In the genomic region with DNA sequence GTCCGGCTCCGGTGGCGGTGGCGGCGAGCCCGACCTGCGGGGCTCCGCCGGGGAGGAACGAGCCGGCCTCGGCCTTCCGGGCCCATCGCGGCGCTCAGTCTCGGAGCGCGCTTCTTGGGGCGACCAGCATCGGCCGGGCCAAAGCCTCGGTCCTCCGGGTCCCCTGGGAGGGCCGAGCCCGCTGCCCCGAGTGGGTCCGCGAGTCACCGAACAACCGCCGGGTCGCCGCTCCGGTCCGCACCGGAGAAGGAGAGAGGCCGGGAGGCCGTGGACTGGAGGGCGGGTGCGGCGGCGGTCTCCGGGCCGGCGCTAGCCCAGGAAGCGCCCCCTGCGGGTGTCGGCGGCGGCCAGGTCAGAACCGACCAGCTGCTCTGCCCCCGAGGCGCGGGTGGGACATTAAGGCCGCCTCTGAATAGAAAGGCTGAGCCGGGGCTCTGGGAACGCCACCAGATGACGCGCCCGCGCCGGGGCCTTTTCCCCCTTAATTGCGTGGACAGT, we compare ENCODE assay signal across 7 mouse cellular contexts. TPM values are rescaled to one million over a fixed set of nuclear protein-coding genes. Genes with fewer than 3 reads are reported as not detected.
A peak's percentile ranks its signal among the peaks of the same experiment; 100 is the strongest.
DNase-seq lines count a peak whose midpoint lies in the region; ATAC-seq lines count a peak whose summit lies in the region.

No protein-coding gene starts in this region.

- ATAC-seq in embryonic facial prominence, embryonic 13.5 days (ENCODE audit: insufficient number of reproducible peaks, insufficient read depth, low FRiP score, low TSS enrichment, low read depth), result no peak; the same call in 1 of the 2 replicates
- ATAC-seq in hindbrain, embryonic 14.5 days (ENCODE audit: low FRiP score), result peak; percentile 53
- no peak for ATAC-seq in liver, embryonic 16.5 days (ENCODE audit: low read depth)

- H3K9ac ChIP-seq in embryonic facial prominence, embryonic 13.5 days, result peak overlapping the region; percentile 44; the same call in 1 of the 2 replicates
- peak overlapping the region; percentile 46 for H3K9ac ChIP-seq in hindbrain, embryonic 14.5 days
- H3K9ac ChIP-seq in liver, embryonic 16.5 days (ENCODE audit: low read depth, low read length), result no peak overlapping the region

- H3K36me3 ChIP-seq in embryonic facial prominence, embryonic 13.5 days, result no peaks in the 10 kb centered on the region
- H3K36me3 ChIP-seq in hindbrain, embryonic 14.5 days (replicated peaks; ENCODE audit: control insufficient read depth, insufficient read depth), result no peaks in the 10 kb centered on the region
- H3K36me3 ChIP-seq in liver, embryonic 16.5 days (ENCODE audit: control insufficient read depth, insufficient read depth), result no peaks in the 10 kb centered on the region

- H3K4me1 ChIP-seq in embryonic facial prominence, embryonic 13.5 days, result peaks cover 9% of the 10 kb centered on the region
- H3K4me1 ChIP-seq in hindbrain, embryonic 14.5 days (replicated peaks; ENCODE audit: control insufficient read depth, insufficient read depth, low read length), result 0 out of 2 replicates have a peak, but pooled peaks cover 4% of the 10 kb centered on the region
- H3K4me1 ChIP-seq in liver, embryonic 16.5 days (ENCODE audit: control insufficient read depth, low read depth, low read length), result no peaks in the 10 kb centered on the region

- H3K4me2 ChIP-seq in embryonic facial prominence, embryonic 13.5 days, result peak overlapping the region; percentile 73
- peak overlapping the region; percentile 72 for H3K4me2 ChIP-seq in hindbrain, embryonic 14.5 days (replicated peaks)
- H3K4me2 ChIP-seq in liver, embryonic 16.5 days (ENCODE audit: low read depth, low read length), result peak overlapping the region; percentile 64

- no peak overlapping the region for H3K27ac ChIP-seq in embryonic facial prominence, embryonic 13.5 days
- H3K27ac ChIP-seq in hindbrain, embryonic 14.5 days, result peak overlapping the region; percentile 62
- H3K27ac ChIP-seq in liver, embryonic 16.5 days (ENCODE audit: low read length), result no peak overlapping the region

- H3K27me3 ChIP-seq in embryonic facial prominence, embryonic 13.5 days, result peaks cover 95% of the 10 kb centered on the region
- H3K27me3 ChIP-seq in hindbrain, embryonic 14.5 days (ENCODE audit: control insufficient read depth, insufficient read depth, low read length), result peaks cover 93% of the 10 kb centered on the region
- H3K27me3 ChIP-seq in liver, embryonic 16.5 days (ENCODE audit: control insufficient read depth, insufficient read depth, low read depth, low read length), result peaks cover 90% of the 10 kb centered on the region

- peak overlapping the region; percentile 46 for H3K4me3 ChIP-seq in embryonic facial prominence, embryonic 13.5 days
- peak overlapping the region; percentile 43 for H3K4me3 ChIP-seq in hindbrain, embryonic 14.5 days (replicated peaks; ENCODE audit: low read length)
- H3K4me3 ChIP-seq in liver, embryonic 16.5 days (ENCODE audit: low read depth, low read length), result peak overlapping the region; percentile 49

- H3K9me3 ChIP-seq in embryonic facial prominence, embryonic 13.5 days, result no peaks in the 10 kb centered on the region
- H3K9me3 ChIP-seq in hindbrain, embryonic 14.5 days (ENCODE audit: control insufficient read depth, low read length), result no peaks in the 10 kb centered on the region
- H3K9me3 ChIP-seq in liver, embryonic 16.5 days (replicated peaks; ENCODE audit: control insufficient read depth, low read length), result no peaks in the 10 kb centered on the region

- peak; percentile 33 for DNase-seq in ovary, postnatal 36 days (ENCODE audit: low spot score)
- DNase-seq in ovary, postnatal 10 days (ENCODE audit: low spot score), result no peak
- no peak for DNase-seq in hindbrain, embryonic 14.5 days (ENCODE audit: low spot score)
- DNase-seq in testis, postnatal 10 days (ENCODE audit: low spot score), result peak; percentile 47
- no peak for DNase-seq in frontal cortex, postnatal 36 days (ENCODE audit: low spot score in 2 of 2)

- WGBS in embryonic facial prominence, embryonic 13.5 days, result under 1% methylated on average over 58 of the region's 64 CpGs
- WGBS in hindbrain, embryonic 14.5 days, result 0% methylated on average over 58 of the region's 64 CpGs
- under 1% methylated on average over 46 of the region's 64 CpGs for whole genome bisulfite sequencing in liver, embryonic 16.5 days (ENCODE audit: insufficient replicate concordance)

RNA-seq across cellular contexts. Expression of gene Prdm13, which starts 3.0 kb away (rescaled TPM):
- polyA plus RNA-seq in embryonic facial prominence, embryonic 13.5 days (2015; fragmentation: Nextera tagmentation; extraction: Ambion mirVana), result not detected in 2 replicates
- 0.40 and 0.64 TPM in 2 replicates for polyA plus RNA-seq in hindbrain, embryonic 14.5 days (2014; fragmentation: Nextera tagmentation; extraction: Ambion mirVana)
- polyA plus RNA-seq in liver, embryonic 16.5 days (2015; fragmentation: Nextera tagmentation; extraction: Ambion mirVana), result not detected in 2 replicates

RNA-seq across cellular contexts. Expression of gene Ccnc, which starts 38.7 kb away (rescaled TPM):
- 42.9 and 45.0 TPM in 2 replicates for polyA plus RNA-seq in embryonic facial prominence, embryonic 13.5 days (2015; fragmentation: Nextera tagmentation; extraction: Ambion mirVana)
- 71.7 and 73.7 TPM in 2 replicates for polyA plus RNA-seq in hindbrain, embryonic 14.5 days (2014; fragmentation: Nextera tagmentation; extraction: Ambion mirVana)
- polyA plus RNA-seq in liver, embryonic 16.5 days (2015; fragmentation: Nextera tagmentation; extraction: Ambion mirVana), result 17.6 and 18.8 TPM in 2 replicates

Comparison
In these comparisons a context has a peak if more than half of its experiments do, and no peak if none do; other contexts are left out.
1. DNase-seq: peak in ovary, postnatal 36 days (single experiment) and testis, postnatal 10 days (single experiment); none in ovary, postnatal 10 days (single experiment), hindbrain, embryonic 14.5 days (single experiment) and frontal cortex, postnatal 36 days (0 of 2).
2. Peak in every context shown above with its lines, with median percentiles within 50 percentile points of each other: H3K4me2 ChIP-seq and H3K4me3 ChIP-seq.